Mouse (Mus musculus) neural tube, embryonic 11.5 days (tissue): ENCODE results near the gene Mapk3. TPM values are rescaled to one million over a fixed set of nuclear protein-coding genes. Genes with fewer than 3 reads are reported as not detected.

Experiments used
- ATAC-seq: fragments of 200-750 bp; cut with Nextera tagmentation; 2 replicates; pipeline ENCODE4 v1.8.0; 2017; ENCODE audit warnings: moderate number of reproducible peaks, mild to moderate bottlenecking, moderate TSS enrichment, moderate library complexity; ENCODE audit not compliant: insufficient read depth, low FRiP score, low TSS enrichment
- DNase-seq: peaks from one replicate; pipeline ENCODE4 v3.0.0-alpha.2; 2015; ENCODE audit warnings: low spot score
- H3K27ac ChIP-seq: fragments of 300-500 bp; sonication (generic); 2 replicates; pipeline ENCODE4 v1.5.1; 2014; ENCODE audit warnings: low read depth, mild to moderate bottlenecking, low read length
- H3K27me3 ChIP-seq: fragments of 300-500 bp; sonication (generic); 2 replicates; pipeline ENCODE4 v1.6.1; 2014; ENCODE audit warnings: mild to moderate bottlenecking, low read length, mixed read lengths; ENCODE audit not compliant: control insufficient read depth, insufficient read depth
- H3K36me3 ChIP-seq: fragments of 300-500 bp; sonication (generic); 2 replicates; pipeline ENCODE4 v1.6.1; 2014; ENCODE audit warnings: mild to moderate bottlenecking, low read length, moderate library complexity, mixed read lengths; ENCODE audit not compliant: control insufficient read depth, insufficient read depth
- H3K4me1 ChIP-seq: fragments of 300-500 bp; sonication (generic); 2 replicates; pipeline ENCODE4 v1.6.1; 2014; ENCODE audit warnings: low read length, mixed read lengths; ENCODE audit not compliant: control insufficient read depth, insufficient read depth
- H3K4me2 ChIP-seq: fragments of 300-500 bp; sonication (generic); 2 replicates; pipeline ENCODE4 v1.6.1; 2014; ENCODE audit warnings: low read depth, mild to moderate bottlenecking, moderate library complexity
- H3K4me3 ChIP-seq: fragments of 300-500 bp; sonication (generic); 2 replicates; pipeline ENCODE4 v1.5.1; 2014; ENCODE audit warnings: low read depth, low read length
- H3K9ac ChIP-seq: fragments of 300-500 bp; sonication (generic); 2 replicates; pipeline ENCODE4 v1.6.1; 2014; ENCODE audit warnings: mild to moderate bottlenecking, low read length
- H3K9me3 ChIP-seq: fragments of 300-500 bp; sonication (generic); 2 replicates; pipeline ENCODE4 v1.6.1; 2016; ENCODE audit warnings: low read length; ENCODE audit not compliant: control insufficient read depth
- WGBS: fragments of 180-500 bp; shearing (Covaris S2); extraction: QIAGEN DNeasy Blood & Tissue Kit; methylation state at CpG from one replicate; pipeline ENCODE4 v1.1.7; 2014; 5-methylcytosine and 5-hydroxymethylcytosine counted together
- polyA plus RNA-seq: library from polyadenylated mRNA; unstranded; fragments of >200 nt; fragmentation: Nextera tagmentation; extraction: Ambion mirVana; gene quantifications from 2 replicates; pipeline ENCODE4 v1.2.1, GENCODE M21; 2014

Mapk3 gene
- polyA plus RNA-seq, 1 experiment from 2014 or later: 55.3 TPM

- Histone ChIP-seq H3K9me3 (no peaks in the 10 kb centered on the region), H3K4me2 (no peak overlapping the region), H3K27me3 (no peaks in the 10 kb centered on the region), H3K4me1 (peaks cover 18% of the 10 kb centered on the region), H3K4me3 (no peak overlapping the region), H3K36me3 (peaks cover 5% of the 10 kb centered on the region), H3K9ac (no peak overlapping the region), H3K27ac (no peak overlapping the region)
- no peak for ATAC-seq
- DNase-seq: no peak
- 96% methylated on average over 16 of the region's 16 CpGs for WGBS
Measured at GRCm38 (mm10) chr7:126801057-126801422, 41.6 kb downstream of the Mapk3 start.

DNA sequence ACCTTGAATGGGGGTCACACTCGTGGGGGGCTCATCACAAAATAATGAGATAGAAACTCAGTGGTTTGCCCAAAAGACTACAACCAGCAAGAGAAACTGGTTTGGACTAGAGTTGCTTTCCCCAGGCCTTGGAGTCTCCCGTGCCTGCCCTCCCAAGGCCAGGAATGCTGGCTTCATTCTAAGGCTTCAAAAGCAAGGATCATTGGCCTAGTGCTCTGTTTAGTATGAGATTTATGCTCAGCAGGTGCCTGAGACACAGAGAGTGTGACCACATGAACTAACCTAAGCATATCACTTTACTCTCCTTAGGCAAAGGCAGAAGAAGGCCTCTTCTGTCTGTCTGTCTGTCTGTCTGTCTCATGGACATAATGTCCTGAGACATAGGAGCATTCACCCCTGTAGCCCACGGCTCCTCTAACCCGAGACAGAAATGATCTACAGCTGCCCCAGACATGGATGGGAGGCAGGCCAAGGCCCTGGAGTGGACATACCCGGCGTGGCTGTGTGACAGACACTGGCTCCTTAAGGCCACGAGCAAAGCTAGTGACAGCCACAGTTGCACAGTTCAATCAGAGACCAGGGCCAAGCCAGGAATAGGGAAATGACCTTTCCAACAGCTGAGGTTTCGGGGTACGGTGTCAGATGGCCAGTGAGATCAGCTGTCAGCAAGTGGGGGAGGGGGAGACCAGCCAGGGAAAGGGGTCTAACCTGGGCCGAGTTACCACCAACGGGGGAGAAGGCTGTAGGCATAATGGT, 42.9 kb downstream of the Mapk3 start:
- ATAC-seq (no peak), DNase-seq (no peak)
- Histone ChIP-seq H3K27ac (no peak overlapping the region), H3K4me1 (peaks cover 16% of the 10 kb centered on the region), H3K9me3 (no peaks in the 10 kb centered on the region), H3K4me2 (no peak overlapping the region), H3K9ac (no peak overlapping the region), H3K27me3 (no peaks in the 10 kb centered on the region), H3K36me3 (no peaks in the 10 kb centered on the region; the same call in 1 of the 2 replicates), H3K4me3 (no peak overlapping the region)
- WGBS: 82% methylated on average over 11 of the region's 11 CpGs

DNA sequence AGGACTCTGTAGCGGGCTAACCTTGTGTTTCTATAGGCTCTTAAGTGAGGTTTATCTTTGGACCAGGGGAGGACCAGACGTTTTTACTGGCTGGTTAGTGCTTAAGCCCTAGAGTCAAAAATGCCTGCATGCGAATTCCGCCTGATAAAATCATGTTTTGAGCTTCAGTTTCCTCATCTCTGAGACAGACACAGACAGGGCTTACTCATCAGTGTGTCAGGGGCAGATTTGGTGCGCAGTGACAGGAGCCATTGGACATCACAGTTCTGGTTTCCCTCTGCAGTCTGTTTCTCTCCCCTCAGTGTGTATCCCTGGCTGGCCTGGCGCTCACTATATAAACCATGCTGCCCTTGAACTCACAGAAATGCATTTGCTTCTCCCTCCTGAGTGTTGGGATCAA, 43.8 kb downstream of the Mapk3 start:
- Histone ChIP-seq H3K4me1 (peaks cover 14% of the 10 kb centered on the region), H3K4me3 (no peak overlapping the region), H3K9me3 (no peaks in the 10 kb centered on the region), H3K36me3 (no peaks in the 10 kb centered on the region; the same call in 1 of the 2 replicates), H3K9ac (no peak overlapping the region), H3K27me3 (no peaks in the 10 kb centered on the region), H3K27ac (no peak overlapping the region), H3K4me2 (no peak overlapping the region)
- DNase-seq (no peak), ATAC-seq (no peak)
- 92% methylated on average over 6 of the region's 6 CpGs for WGBS

DNA sequence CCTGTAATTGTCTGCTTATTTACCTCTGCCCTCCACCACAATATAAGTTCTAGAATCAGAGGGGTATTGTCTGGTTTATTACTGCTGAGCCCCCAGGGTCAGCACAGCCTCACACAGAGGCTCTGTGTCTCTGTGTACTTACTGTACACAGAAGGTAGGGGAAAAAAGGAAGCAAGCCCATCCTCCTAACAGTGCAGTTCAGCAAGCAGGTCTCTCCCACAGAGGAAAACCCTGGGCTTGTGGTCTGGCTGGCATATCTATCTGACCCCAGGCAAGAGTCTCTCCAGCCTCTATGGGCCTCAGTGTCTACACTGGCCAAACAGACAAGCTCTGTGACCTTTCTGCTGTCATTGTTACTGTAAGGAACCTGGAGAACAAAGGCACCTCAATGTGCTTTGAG, 44.4 kb downstream of the Mapk3 start:
- Histone ChIP-seq H3K36me3 (no peaks in the 10 kb centered on the region; the same call in 1 of the 2 replicates), H3K27me3 (no peaks in the 10 kb centered on the region), H3K9me3 (no peaks in the 10 kb centered on the region), H3K4me2 (no peak overlapping the region), H3K9ac (no peak overlapping the region; the same call in 1 of the 2 replicates), H3K27ac (no peak overlapping the region), H3K4me1 (peaks cover 17% of the 10 kb centered on the region), H3K4me3 (no peak overlapping the region)
- DNase-seq: no peak
- ATAC-seq: no peak

GRCm38 (mm10) chr7:126806956-126807355, 47.6 kb downstream of the Mapk3 start:
- no peak for DNase-seq
- no peaks in the 10 kb centered on the region for H3K9me3 ChIP-seq
- H3K36me3 ChIP-seq: no peaks in the 10 kb centered on the region; the same call in 1 of the 2 replicates
- 91% methylated on average over 6 of the region's 6 CpGs for WGBS
- no peak overlapping the region for H3K4me2 ChIP-seq
- H3K4me1 ChIP-seq: peaks cover 14% of the 10 kb centered on the region
- ATAC-seq: no peak
- no peak overlapping the region for H3K4me3 ChIP-seq
- H3K27me3 ChIP-seq: no peaks in the 10 kb centered on the region
- H3K27ac ChIP-seq: no peak overlapping the region
- H3K9ac ChIP-seq: no peak overlapping the region; the same call in 1 of the 2 replicates

DNA sequence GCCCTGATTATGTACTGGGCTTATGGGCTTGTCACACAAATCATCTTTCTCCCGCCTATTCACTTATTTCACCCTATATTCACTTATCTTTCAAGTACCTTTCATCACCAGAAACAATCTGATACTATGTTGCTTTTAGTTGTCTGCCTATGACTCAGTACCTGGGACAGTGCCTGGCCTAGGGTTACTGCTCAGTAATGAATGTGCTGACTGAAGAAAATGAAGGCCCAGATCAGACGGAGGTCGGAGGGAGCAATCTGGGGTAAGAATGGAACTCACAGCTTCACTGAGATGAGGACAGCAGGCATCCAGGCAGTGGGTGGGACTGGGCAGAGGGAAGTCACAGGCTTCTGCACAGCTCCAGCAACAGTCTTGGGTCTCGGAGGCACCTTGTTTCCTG, 48.0 kb downstream of the Mapk3 start:
- Histone ChIP-seq H3K36me3 (no peaks in the 10 kb centered on the region; the same call in 1 of the 2 replicates), H3K27ac (no peak overlapping the region), H3K4me1 (peaks cover 14% of the 10 kb centered on the region), H3K27me3 (no peaks in the 10 kb centered on the region), H3K9me3 (no peaks in the 10 kb centered on the region), H3K9ac (peak overlapping the region; percentile 7; the same call in 1 of the 2 replicates), H3K4me3 (no peak overlapping the region), H3K4me2 (peak overlapping the region; percentile 93)
- WGBS: 81% methylated on average over 4 of the region's 4 CpGs
- no peak for DNase-seq
- ATAC-seq: no peak

- Histone ChIP-seq H3K36me3 (no peaks in the 10 kb centered on the region), H3K27me3 (no peaks in the 10 kb centered on the region), H3K9ac (peak overlapping the region; percentile 76), H3K4me2 (peak overlapping the region; percentile 93), H3K27ac (peak overlapping the region; percentile 67), H3K4me1 (peaks cover 14% of the 10 kb centered on the region), H3K4me3 (peak overlapping the region; percentile 60), H3K9me3 (no peaks in the 10 kb centered on the region)
- ATAC-seq (peak; percentile 92), DNase-seq (peak; percentile 87)
- under 1% methylated on average over 42 of the region's 43 CpGs for whole genome bisulfite sequencing
Measured at GRCm38 (mm10) chr7:126808703-126809455, 49.5 kb downstream of the Mapk3 start.

GRCm38 (mm10) chr7:126809723-126810369, 50.4 kb downstream of the Mapk3 start:
- Histone ChIP-seq H3K9ac (no peak overlapping the region), H3K27ac (no peak overlapping the region), H3K4me3 (no peak overlapping the region), H3K36me3 (no peaks in the 10 kb centered on the region), H3K27me3 (no peaks in the 10 kb centered on the region), H3K4me2 (no peak overlapping the region), H3K9me3 (no peaks in the 10 kb centered on the region), H3K4me1 (peaks cover 14% of the 10 kb centered on the region)
- DNase-seq (no peak), ATAC-seq (no peak)
- 76% methylated on average over 5 of the region's 5 CpGs for WGBS
